Mouse (Mus musculus) gastrocnemius, adult 18-20 months (tissue): ENCODE results near the gene Sec24b. TPM values are rescaled to one million over a fixed set of nuclear protein-coding genes. Genes with fewer than 3 reads are reported as not detected.

ENCODE experiments used
- DNase-seq: peaks from one replicate; pipeline ENCODE4 v3.0.0; 2021; ENCODE audit warnings: low spot score
- total RNA-seq, 2 experiments: library from RNA; stranded (reverse); gene quantifications; 2 replicates each; pipeline ENCODE4 v1.2.3; 2021

The Sec24b gene
- total RNA-seq, 2 experiments from 2014 or later, result 26.8 to 30.5 TPM

DNA sequence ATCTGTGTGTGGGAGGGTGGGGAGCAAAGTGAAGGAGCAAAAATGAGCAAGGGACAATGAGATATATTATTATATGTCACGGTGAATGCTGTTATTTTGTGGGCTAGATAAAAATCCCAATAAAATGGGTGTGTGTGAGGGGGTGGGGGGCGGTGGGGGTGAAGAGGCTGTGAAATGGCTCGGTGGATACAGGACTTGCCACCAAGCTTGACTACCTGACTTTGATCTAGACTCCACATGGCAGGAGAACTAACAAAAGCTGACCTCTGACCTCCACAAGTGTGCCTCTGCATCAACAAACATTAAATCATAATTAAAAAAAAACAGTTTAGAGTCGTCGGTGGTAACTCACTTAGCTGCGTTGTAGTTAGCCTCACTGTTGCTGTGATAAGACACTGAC is 81.8 kb downstream of the Sec24b start:
- DNase-seq, result no peak

DNA sequence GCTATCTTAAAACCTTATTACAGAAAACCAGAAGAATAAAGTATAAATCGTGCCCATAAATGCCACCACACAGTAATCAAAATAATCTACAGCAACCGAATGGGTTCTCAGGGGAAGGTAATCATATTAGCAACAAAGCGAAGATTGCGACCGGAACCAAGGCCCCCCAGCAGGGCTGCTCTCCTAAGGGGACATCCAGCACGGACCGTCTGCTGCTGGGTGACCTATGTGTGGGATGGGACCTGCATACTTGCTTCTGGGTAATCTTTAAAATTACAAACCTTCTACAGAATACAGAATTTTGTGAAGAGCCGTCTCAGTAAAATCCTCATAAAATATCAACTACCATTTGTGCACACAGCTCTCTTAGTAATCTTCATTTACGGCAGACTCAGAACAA is 82.6 kb downstream of the Sec24b start:
- DNase-seq, result no peak

DNA sequence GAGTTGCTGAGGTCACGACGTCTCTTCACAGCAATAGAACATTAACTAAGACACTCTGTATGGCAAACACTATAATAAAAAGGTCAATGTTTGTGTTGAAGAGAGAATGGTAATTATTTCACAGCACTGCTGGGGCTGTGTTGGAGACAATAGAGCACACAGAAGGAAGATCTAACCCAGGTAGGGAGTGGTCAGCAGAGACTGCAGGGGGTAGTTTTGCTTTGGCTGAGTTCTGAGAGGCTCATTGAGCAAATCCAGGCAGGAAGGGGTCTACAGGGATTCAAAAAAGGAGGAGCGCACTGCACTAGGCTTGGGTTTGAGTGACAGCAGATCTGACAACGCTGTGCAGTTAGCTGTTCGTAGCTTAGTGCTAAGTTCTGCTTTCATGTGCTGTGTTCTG is 85.0 kb downstream of the Sec24b start:
- DNase-seq, result no peak

DNA sequence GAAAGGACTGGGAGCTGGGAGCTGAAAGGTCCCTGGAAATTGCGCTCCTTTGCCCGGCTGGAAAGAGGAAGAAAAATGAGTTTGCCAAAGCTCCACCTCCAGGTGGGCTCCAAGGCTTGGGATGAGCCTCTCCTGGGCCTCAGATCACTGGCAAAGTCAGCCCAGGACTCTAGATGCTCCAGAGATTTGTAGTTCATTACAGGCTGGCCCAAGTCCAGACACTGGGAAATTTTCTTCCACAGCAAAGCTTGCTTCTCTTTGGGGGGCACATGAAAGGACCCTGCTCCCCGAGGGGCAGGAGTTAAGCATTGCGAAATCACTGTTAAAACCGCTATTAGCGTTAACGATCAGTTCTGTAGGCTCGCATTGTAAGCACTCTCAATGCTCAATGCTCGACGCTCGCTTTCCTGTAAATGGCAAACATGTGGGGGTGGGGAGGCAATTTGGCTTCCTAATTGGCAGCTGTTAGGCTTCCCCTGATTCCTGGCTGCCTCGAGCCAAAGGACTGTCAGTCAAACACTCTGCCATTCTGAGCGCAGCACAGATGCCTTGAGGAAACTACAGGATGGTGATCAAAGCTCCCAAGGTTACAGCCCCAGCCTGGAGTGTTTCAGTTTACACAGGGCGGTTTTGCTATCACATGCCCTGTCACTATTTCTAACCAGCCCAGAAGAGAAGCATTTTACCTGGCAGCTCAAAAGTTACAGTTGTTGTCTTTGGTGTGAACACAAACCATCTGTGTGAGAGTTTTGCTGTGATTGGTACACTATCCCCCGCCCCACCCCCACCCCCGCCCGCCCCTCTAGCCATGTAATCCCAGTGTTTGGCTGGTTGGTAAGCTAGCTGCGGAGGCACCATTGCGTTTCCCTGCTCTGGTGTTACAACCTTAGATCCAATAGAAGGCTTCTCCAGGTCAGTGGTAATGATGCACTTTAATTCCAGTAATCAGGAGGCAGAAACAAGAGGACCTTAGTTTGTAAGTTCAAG is 90.5 kb downstream of the Sec24b start:
- DNase-seq, result peak; percentile 7

DNA sequence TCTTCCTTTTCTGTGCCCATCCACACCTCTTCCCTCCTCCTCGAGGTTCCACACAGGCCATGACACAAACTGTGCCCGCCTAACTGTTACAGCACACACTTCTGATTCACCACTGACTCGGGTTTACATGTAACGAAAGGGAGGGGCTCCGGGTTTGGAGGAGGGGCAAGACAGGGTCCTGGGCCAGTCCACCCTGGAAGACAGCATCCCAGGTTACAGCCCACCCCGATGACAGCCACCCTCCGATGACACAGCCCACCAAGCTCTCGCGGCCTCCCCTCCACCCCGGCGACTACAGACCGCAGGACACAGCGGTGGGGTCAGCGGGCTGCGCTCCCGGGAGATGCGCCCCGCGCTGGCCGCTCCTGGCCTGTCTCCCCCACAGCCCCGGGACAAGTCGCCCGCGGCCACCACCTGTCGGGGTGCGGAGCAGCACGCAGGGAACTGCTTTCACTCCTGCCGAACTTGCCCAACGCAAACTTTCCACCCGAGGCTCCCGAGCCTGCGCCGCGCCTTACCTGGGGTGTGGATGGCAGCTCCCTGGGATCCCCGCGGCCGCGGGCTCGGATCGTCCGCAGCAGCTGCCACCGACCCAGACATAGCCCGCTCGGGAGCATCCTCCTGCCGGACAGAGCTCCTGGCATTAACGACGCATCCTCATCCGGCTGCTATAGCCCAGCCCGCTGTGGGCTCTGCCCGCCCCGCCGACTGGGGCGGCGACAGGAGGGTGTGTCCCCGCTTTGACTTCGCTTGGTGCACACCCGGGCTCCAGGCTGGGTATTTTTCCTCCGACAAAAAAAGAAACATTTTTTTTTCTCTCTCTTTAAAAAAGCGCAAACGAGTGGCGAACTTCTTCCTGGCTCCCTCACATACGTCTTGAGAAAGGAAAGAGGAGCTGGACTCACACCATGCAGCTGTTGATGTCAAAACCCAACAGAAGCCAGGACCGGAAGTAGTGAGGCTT is 91.6 kb downstream of the Sec24b start, which contains the start of gene Mcub:
Gene Mcub, minus strand, starts transcription at position 775 of the 964 bp plus-strand sequence.
- DNase-seq, result peak; percentile 34

DNA sequence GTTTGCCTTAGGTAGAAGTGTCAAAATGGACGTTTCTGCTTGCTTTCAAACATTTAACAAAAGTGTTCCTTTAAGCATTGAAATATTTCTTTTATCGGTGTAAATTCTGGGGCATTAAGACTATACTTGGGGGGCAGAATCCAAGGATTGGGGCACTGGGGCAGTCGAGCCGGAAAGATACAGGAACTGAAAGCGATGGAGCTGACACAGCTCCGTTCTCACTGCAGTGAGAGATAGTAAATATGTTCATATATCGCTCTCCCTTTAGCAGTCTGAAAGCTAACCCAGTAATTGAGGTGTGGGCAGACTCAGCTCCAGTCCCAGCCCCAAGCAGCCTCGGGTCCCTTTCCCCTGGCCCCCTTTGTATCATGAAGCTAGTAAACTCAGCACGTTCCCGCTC is 92.3 kb downstream of the Sec24b start:
- no peak for DNase-seq

DNA sequence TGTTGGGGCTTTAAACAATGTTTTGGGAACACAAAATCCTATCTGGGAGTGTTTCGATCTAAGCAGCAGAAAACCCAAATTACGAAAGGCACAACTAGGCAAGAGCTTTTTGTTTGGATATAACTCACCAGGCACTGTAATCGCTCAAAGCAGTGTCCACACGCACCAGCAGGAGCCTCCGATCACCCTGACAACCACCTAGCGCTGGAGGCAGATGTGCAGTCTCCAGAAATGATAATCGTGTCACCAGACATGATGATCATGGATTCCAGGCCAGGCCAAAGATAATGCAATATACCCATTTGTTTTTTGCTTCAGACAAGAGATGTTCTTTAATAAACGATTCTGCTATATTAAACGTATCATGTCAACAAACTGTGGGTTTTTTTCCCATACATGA is 93.5 kb downstream of the Sec24b start:
- no peak for DNase-seq

DNA sequence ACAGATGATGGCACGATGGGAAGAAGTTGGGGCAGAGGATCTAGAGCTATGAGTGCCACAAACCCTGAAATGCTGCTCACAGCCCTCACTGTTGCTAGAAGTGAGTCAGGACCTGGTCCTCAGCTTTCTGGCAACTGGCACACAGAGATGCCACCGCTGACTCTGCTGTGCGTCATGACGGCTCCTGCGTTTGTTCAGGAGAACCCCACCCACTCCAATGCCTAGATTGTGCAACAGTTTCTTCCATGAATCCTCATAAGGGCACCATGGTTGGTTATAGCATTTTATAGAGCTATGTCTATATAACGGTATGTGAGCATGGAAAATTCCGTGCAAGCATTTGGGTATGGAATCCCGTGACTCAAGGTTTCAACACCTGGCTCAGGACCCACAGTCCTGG is 96.7 kb downstream of the Sec24b start:
- DNase-seq, result no peak

DNA sequence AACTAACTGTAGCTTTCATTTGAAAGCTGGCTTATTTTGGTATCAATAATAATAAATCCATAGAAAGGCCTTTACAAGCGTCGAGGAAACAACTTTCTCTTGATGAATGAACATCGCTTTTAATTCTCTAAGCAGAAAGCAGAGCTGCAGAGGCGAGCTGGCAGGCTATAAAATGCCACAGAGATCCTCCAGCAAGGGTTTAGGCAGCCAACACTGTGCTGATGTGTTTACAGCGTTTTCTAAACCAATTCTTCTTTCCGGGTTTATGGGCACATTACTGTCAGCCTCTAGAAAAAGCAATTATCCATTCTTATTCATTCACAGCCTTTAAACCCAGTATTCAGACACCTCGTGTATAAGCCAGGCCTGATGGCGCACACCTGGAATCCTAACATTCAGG is 98.8 kb downstream of the Sec24b start:
- no peak for DNase-seq

DNA sequence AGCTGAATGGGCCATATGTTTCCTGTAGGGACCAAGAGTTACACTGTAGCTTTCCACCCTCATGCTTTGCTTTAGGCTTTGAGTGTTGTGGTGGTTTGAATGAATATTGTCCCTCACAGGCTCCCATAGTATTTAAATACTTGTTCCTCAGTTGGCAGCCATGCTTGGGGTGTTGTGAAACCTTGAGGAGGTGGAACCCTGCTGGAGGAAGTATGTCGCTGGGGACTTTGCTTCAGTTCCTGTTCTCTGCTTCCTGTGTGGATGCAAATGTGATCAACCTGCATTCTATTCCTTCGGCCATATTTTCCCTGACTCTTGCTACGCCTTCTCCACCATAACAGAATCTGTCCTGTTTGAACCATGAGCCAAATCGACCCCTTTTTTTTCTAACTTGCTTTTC is 108.1 kb downstream of the Sec24b start:
- DNase-seq, result no peak

DNA sequence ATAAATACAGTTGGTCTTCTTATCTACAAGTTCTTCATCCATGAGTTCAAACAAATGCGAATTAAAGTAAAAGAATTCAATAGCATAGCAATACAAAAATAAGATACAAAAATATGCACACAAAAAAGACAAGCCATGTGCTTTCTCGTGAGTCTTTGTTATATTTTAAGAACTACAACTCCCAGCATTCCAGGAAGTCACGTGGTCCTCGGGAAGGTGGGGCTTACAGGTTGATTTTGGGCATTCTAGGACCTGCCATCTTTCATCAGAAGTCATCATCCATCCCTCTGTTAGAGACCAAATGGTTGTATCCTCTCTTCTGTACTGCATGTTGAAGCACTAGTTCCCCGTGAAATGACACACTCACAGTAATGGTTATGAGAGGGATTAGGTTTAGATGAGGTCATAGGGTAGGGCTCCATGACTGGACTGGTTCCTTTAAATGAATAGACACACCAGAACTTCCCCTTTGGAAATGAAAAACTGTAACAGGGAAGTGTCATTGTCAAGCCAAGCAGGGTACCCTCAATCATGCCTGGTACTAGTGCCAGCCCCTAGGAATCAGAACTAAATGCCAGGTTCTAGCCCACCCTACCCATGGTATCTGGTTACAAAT is 112.1 kb downstream of the Sec24b start:
- no peak for DNase-seq

DNA sequence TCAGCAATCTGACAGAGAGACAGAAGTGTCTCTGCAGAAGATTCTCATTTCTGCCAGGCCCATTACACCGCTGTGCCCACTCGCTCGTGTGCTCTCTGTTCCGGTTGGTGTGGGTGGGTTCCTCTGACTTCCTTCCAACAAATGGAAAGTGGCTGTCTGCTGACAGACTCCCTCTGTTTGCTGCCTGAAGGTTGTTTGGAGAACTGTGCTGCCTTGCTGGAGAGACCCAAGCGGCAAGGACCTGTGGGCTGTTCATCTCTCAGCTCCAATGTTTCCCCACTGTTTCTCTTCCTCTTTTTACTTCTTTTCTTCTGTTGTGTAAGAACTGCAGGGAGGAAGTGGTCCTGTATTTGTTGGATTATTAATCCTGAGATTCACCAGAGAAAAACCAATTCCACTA is 113.0 kb downstream of the Sec24b start:
- DNase-seq, result no peak

DNA sequence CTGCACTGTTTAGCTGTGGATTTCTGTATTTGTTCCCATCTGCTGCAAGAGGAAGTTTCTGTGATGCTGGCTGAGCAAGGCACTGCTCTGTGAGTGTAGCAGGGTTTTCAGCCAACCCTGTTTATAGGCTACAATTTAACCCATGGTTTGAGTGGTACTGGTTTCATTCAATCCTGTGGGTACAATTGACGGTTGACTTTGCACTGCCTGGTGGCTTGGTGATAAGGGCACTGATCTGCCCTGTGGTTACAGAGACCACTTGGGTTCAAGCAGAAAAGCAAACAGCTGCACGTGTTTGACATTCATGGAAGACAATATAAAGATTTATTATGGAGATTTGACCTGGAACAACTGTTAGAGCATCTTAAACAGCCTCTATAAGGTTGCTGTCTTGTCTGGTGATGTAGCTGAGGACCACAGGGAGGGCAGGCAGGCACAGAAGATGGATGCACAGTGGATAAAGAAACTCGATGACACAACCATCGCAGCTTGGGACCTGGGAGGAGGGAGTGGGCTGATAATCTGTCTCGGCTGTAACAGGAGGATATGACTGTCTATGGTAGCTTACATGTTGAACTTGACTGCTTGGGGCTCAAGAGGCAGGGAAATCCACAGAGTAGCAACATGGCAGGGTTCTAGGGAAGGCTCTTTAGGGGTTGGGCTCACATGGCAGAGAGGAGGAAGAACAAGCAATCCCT is 115.0 kb downstream of the Sec24b start:
- DNase-seq, result no peak

DNA sequence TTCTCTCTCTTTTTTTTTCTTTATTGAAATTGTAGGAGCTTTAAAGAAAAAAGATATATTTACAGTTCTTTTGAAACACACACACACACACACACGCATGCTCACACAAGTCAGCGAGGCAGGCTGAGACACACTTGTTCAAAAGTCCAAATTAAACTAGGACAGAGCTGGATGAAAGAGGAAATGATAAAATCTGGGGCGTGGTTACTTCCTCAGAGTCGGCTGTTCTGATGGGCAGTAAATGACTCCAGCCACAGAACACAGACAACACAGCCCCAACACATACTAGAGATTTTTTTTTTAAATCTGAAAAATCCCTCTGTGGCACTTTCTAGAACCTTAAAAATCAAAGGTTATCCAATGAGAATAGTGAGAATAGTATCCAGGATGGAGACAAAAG is 117.5 kb downstream of the Sec24b start:
- no peak for DNase-seq

DNA sequence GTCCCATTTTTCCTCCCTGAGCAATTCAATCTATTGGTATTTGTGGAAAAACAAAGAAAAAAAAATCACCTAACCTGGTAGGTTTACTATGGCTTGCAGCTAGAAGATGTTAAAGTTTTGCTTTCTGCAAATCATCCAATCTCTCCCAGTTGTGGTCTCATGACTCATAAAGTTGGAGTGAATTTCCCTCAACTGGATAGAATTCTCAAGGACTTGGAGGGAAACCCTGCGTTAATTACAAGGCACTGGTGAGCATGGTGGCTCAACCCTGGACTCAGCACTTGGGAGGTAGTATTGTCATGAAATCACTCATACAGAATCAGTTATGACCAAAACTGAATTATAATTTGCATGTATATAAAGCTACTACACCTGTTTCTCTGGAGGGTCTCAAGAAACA is 120.1 kb downstream of the Sec24b start:
- DNase-seq, result no peak

DNA sequence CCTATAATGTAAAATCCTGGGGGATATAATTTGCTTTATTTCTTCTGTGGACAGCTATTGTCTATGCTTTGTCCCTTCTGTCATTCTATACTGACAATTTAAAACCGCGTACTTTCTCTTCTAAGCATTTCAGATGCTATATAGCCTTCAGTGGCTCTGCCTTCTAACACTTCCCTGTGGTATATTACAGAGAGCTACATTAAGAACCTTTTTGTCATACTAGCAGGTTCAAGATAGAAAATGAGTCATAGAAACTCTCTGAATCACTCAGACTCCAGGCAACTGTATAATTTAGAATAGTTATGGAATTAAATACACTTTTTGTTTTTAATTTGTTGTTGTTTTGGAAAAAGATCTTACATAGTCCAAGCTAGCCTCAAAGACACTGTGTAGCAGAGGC is 120.6 kb downstream of the Sec24b start:
- DNase-seq, result no peak

DNA sequence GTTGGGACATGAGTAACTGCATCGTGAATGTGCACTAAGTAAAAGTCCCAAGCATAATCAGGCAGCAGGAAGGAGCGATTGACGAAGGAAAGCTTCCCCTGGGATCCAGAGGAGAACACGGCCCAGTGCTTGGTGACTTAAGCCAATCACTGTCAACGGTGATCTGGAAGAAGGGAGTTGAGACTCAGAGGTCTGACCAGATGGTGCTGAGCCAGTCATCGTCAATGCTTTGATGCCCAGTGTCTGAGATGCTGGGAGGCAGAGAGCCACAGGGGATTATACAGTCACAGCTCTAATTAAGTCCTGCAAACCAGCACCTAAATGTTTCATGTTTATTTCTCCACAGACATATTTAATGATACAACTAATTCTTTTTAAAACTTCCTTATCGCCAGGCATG is 122.3 kb downstream of the Sec24b start:
- DNase-seq, result no peak

DNA sequence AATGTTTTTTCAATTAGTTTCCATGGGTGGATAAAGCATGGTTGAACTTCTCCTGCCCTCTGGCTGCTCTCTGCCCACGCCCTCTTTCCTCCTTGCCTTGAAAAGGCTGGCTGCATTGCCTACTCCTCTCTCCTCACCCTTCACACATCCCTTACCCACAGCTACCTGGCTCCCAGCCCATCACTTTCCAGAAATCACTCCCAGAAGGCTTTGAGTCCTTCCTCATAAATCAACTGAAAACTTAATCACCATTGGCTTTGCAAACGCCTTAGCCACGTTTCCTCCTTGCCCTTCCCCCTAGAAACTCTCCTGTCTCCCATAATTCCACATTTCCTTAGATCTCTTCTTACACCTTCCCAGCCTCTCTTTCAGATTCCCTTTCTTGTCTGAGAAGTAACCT is 123.5 kb downstream of the Sec24b start:
- DNase-seq, result no peak

DNA sequence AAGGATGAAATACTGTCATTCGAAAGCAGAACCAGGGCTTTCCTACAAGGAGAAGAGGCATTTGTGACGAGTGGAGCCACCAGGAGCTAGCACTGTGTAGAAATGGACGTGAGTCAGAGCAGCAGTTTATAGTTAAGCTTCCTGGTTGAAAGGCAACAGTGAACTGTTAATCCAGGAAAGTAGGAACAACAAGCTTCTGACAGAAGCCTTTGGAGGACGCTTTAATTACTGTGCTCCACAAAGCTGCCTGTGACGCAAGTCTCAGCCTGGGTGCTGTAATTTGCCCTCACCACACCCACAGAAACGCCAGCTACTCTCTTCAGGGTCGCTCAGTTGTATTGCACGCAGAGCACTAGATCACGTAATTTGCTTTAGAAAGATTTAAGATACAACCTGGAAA is 124.8 kb downstream of the Sec24b start:
- no peak for DNase-seq
